Mouse (Mus musculus) stomach, postnatal 0 days (tissue): Measurements from ENCODE around the gene Stard10.

Experiments
- CTCF ChIP-seq: IDR thresholded peaks from 2 replicates; pipeline ENCODE4 v1.5.1; 2016; ENCODE audit warnings: antibody characterized with exemption, low read depth, mild to moderate bottlenecking, moderate library complexity
- EP300 ChIP-seq: optimal IDR thresholded peaks from 2 replicates; pipeline ENCODE3; 2016; ENCODE audit warnings: antibody characterized with exemption

DNA sequence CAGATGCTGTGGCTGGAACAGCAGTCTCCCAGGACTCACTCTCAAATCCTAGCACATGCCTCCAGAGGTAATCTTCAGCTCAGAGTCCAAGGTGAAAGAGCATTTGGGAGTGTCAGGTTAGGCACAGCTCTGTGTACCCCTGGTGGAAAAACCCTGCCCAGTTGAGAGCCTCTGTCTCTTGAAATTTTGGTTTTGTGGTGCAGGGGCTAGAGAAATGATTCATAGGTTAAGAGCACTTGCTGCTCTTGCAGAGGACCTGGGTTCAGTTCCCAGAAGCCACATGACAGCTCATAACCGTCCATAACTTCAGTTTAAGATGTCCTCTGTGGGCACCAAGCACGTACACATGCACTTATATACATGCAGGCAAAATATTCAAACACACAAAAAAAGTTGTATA lies 29.1 kb upstream of the Stard10 start:
- TF ChIP-seq CTCF, result no peak
- TF ChIP-seq EP300, result no peak
